Mouse (Mus musculus): ENCODE results near the gene Rpl9-ps6.
A peak's percentile ranks its signal among the peaks of the same experiment; 100 is the strongest.
"Not testable (repeated sequence)": the region's sequence is repeated elsewhere in the genome, so short reads cannot be mapped to it uniquely, and the experiment has no call there.

Rpl9-ps6 gene

GRCm38 (mm10) chr19:32466478-32466877 lies at the start of gene Rpl9-ps6:
Rpl9-ps6 (minus strand) TSS chr19:32466578.
- DNase-seq (ENCODE audit: low read depth, low spot score), result no peak

- no peak for DNase-seq (ENCODE audit: low read depth, low spot score)
These were observed 46.1 kb upstream of the Rpl9-ps6 start for GRCm38 (mm10) chr19:32512518-32512917.

GRCm38 (mm10) chr19:32510962-32511361 lies 44.6 kb upstream of the Rpl9-ps6 start:
- no peak for DNase-seq (ENCODE audit: low read depth, low spot score)

GRCm38 (mm10) chr19:32510267-32510666 lies 43.9 kb upstream of the Rpl9-ps6 start:
- no peak for DNase-seq (ENCODE audit: low read depth, low spot score)

- no peak for DNase-seq (ENCODE audit: low read depth, low spot score)
These were observed 41.1 kb upstream of the Rpl9-ps6 start for GRCm38 (mm10) chr19:32507526-32507925.

- no peak for DNase-seq (ENCODE audit: low read depth, low spot score)
These were observed 40.7 kb upstream of the Rpl9-ps6 start for GRCm38 (mm10) chr19:32507100-32507499.

GRCm38 (mm10) chr19:32506514-32506913 lies 40.1 kb upstream of the Rpl9-ps6 start:
- DNase-seq (ENCODE audit: low read depth, low spot score), result no peak

GRCm38 (mm10) chr19:32506081-32506480 lies 39.7 kb upstream of the Rpl9-ps6 start:
- DNase-seq (ENCODE audit: low read depth, low spot score), result no peak

- no peak for DNase-seq (ENCODE audit: low read depth, low spot score)
These were observed 35.0 kb upstream of the Rpl9-ps6 start for GRCm38 (mm10) chr19:32501414-32501813.

- no peak for DNase-seq (ENCODE audit: low read depth, low spot score)
These were observed 31.6 kb upstream of the Rpl9-ps6 start for GRCm38 (mm10) chr19:32498002-32498401.

GRCm38 (mm10) chr19:32497411-32497810 lies 31.0 kb upstream of the Rpl9-ps6 start:
- no peak for DNase-seq (ENCODE audit: low read depth, low spot score)

- DNase-seq (ENCODE audit: low read depth, low spot score), result no peak
These were observed 28.7 kb upstream of the Rpl9-ps6 start for GRCm38 (mm10) chr19:32495034-32495433.

GRCm38 (mm10) chr19:32494611-32495010 lies 28.2 kb upstream of the Rpl9-ps6 start:
- no peak for DNase-seq (ENCODE audit: low read depth, low spot score)

- no peak for DNase-seq (ENCODE audit: low read depth, low spot score)
These were observed 27.1 kb upstream of the Rpl9-ps6 start for GRCm38 (mm10) chr19:32493471-32493870.

GRCm38 (mm10) chr19:32492981-32493380 lies 26.6 kb upstream of the Rpl9-ps6 start:
- DNase-seq (ENCODE audit: low read depth, low spot score), result no peak

- no peak for DNase-seq (ENCODE audit: low read depth, low spot score)
These were observed 26.0 kb upstream of the Rpl9-ps6 start for GRCm38 (mm10) chr19:32492339-32492738.

- DNase-seq (ENCODE audit: low read depth, low spot score), result no peak
These were observed 24.6 kb upstream of the Rpl9-ps6 start for GRCm38 (mm10) chr19:32490976-32491375.

GRCm38 (mm10) chr19:32489166-32489895 lies 23.0 kb upstream of the Rpl9-ps6 start:
- DNase-seq (ENCODE audit: low read depth, low spot score), result no peak

- DNase-seq (ENCODE audit: low read depth, low spot score), result no peak
These were observed 21.3 kb upstream of the Rpl9-ps6 start for GRCm38 (mm10) chr19:32487595-32488255.

GRCm38 (mm10) chr19:32486106-32486724 lies 19.8 kb upstream of the Rpl9-ps6 start:
- DNase-seq (ENCODE audit: low read depth, low spot score), result not testable (repeated sequence)

- peak; percentile 66 for DNase-seq (ENCODE audit: low read depth, low spot score)
These were observed 19.3 kb upstream of the Rpl9-ps6 start, which contains the start of gene Minpp1 for GRCm38 (mm10) chr19:32485681-32486105. Minpp1 (plus strand) TSS chr19:32485769.

GRCm38 (mm10) chr19:32484941-32485660 lies 18.7 kb upstream of the Rpl9-ps6 start:
- no peak for DNase-seq (ENCODE audit: low read depth, low spot score)

Measured in c-Kit-negative CD71-positive TER-119-positive erythroid progenitor cells, embryonic 14.5 days (primary cell).